Mouse (Mus musculus): Measurements from ENCODE around the gene Lasp1. TPM values are rescaled to one million over a fixed set of nuclear protein-coding genes. Genes with fewer than 3 reads are reported as not detected.
"Not testable (repeated sequence)": the region's sequence is repeated elsewhere in the genome, so short reads cannot be mapped to it uniquely, and the experiment has no call there.

Lasp1 gene
- polyA plus RNA-seq, 1 experiment from 2014 or later, result 114 TPM

GRCm38 (mm10) chr11:97836541-97836940 lies 37.7 kb downstream of the Lasp1 start:
- no peaks in the 10 kb centered on the region for H3K27me3 ChIP-seq (ENCODE audit: control insufficient read depth, insufficient read depth, low read length)
- H3K4me3 ChIP-seq (replicated peaks; ENCODE audit: low read depth, low read length), result no peak overlapping the region
- no peak for ATAC-seq (ENCODE audit: low FRiP score, low TSS enrichment)
- no peak overlapping the region for H3K4me2 ChIP-seq (ENCODE audit: low read length)
- H3K9me3 ChIP-seq (ENCODE audit: control insufficient read depth, low read length), result no peaks in the 10 kb centered on the region
- H3K9ac ChIP-seq (replicated peaks; ENCODE audit: low read length), result no peak overlapping the region
- WGBS, result 62% methylated on average over 8 of the region's 8 CpGs
- peaks cover 56% of the 10 kb centered on the region for H3K36me3 ChIP-seq (ENCODE audit: control insufficient read depth, insufficient read depth, low read length)
- H3K27ac ChIP-seq (replicated peaks; ENCODE audit: low read depth, low read length), result no peak overlapping the region
- peaks cover 7% of the 10 kb centered on the region for H3K4me1 ChIP-seq (ENCODE audit: control insufficient read depth, insufficient read depth, low read length)
- no peak for DNase-seq

GRCm38 (mm10) chr11:97837051-97837450 lies 38.3 kb downstream of the Lasp1 start:
- not testable (repeated sequence) for H3K9me3 ChIP-seq (ENCODE audit: control insufficient read depth, low read length); H3K4me3 ChIP-seq (replicated peaks; ENCODE audit: low read depth, low read length); H3K27ac ChIP-seq (replicated peaks; ENCODE audit: low read depth, low read length); H3K4me2 ChIP-seq (ENCODE audit: low read length); H3K27me3 ChIP-seq (ENCODE audit: control insufficient read depth, insufficient read depth, low read length); ATAC-seq (ENCODE audit: low FRiP score, low TSS enrichment); DNase-seq; H3K9ac ChIP-seq (replicated peaks; ENCODE audit: low read length)
- Histone ChIP-seq H3K4me1 (ENCODE audit: control insufficient read depth, insufficient read depth, low read length) (peaks cover 11% of the 10 kb centered on the region), H3K36me3 (ENCODE audit: control insufficient read depth, insufficient read depth, low read length) (peaks cover 52% of the 10 kb centered on the region)
- 77% methylated on average over 9 of the region's 9 CpGs for WGBS

- peaks cover 46% of the 10 kb centered on the region for H3K36me3 ChIP-seq (ENCODE audit: control insufficient read depth, insufficient read depth, low read length)
Observed at GRCm38 (mm10) chr11:97837641-97838149, 38.9 kb downstream of the Lasp1 start.

GRCm38 (mm10) chr11:97838779-97839440 lies 40.1 kb downstream of the Lasp1 start:
- 41% methylated on average over 10 of the region's 10 CpGs for WGBS
- Histone ChIP-seq H3K36me3 (ENCODE audit: control insufficient read depth, insufficient read depth, low read length) (peaks cover 38% of the 10 kb centered on the region), H3K4me1 (ENCODE audit: control insufficient read depth, insufficient read depth, low read length) (peaks cover 16% of the 10 kb centered on the region), H3K27me3 (ENCODE audit: control insufficient read depth, insufficient read depth, low read length) (no peaks in the 10 kb centered on the region), H3K4me3 (replicated peaks; ENCODE audit: low read depth, low read length) (no peak overlapping the region), H3K9ac (replicated peaks; ENCODE audit: low read length) (0 out of 2 replicates have a peak overlapping the region, but pooled peaks have one; percentile 16), H3K27ac (replicated peaks; ENCODE audit: low read depth, low read length) (no peak overlapping the region), H3K9me3 (ENCODE audit: control insufficient read depth, low read length) (no peaks in the 10 kb centered on the region), H3K4me2 (ENCODE audit: low read length) (no peak overlapping the region)
- DNase-seq (no peak), ATAC-seq (ENCODE audit: low FRiP score, low TSS enrichment) (no peak)

More at GRCm38 (mm10) chr11:97837641-97838149, 38.9 kb downstream of the Lasp1 start:
- H3K4me1 ChIP-seq (ENCODE audit: control insufficient read depth, insufficient read depth, low read length), result peaks cover 16% of the 10 kb centered on the region
- no peak overlapping the region for H3K4me2 ChIP-seq (ENCODE audit: low read length)
- DNase-seq (no peak), ATAC-seq (ENCODE audit: low FRiP score, low TSS enrichment) (no peak)
- H3K27ac ChIP-seq (replicated peaks; ENCODE audit: low read depth, low read length), result no peak overlapping the region
- no peaks in the 10 kb centered on the region for H3K27me3 ChIP-seq (ENCODE audit: control insufficient read depth, insufficient read depth, low read length)
- H3K9ac ChIP-seq (replicated peaks; ENCODE audit: low read length), result no peak overlapping the region
- H3K9me3 ChIP-seq (ENCODE audit: control insufficient read depth, low read length), result no peaks in the 10 kb centered on the region
- 88% methylated on average over 7 of the region's 7 CpGs for WGBS
- no peak overlapping the region for H3K4me3 ChIP-seq (replicated peaks; ENCODE audit: low read depth, low read length)

GRCm38 (mm10) chr11:97839441-97840134 lies 40.8 kb downstream of the Lasp1 start:
- Histone ChIP-seq H3K9ac (replicated peaks; ENCODE audit: low read length) (0 out of 2 replicates have a peak overlapping the region, but pooled peaks have one; percentile 16), H3K36me3 (ENCODE audit: control insufficient read depth, insufficient read depth, low read length) (peaks cover 31% of the 10 kb centered on the region), H3K27me3 (ENCODE audit: control insufficient read depth, insufficient read depth, low read length) (no peaks in the 10 kb centered on the region), H3K9me3 (ENCODE audit: control insufficient read depth, low read length) (no peaks in the 10 kb centered on the region), H3K4me2 (ENCODE audit: low read length) (no peak overlapping the region; the same call in 1 of the 2 replicates), H3K4me3 (replicated peaks; ENCODE audit: low read depth, low read length) (no peak overlapping the region; the same call in 1 of the 2 replicates), H3K4me1 (ENCODE audit: control insufficient read depth, insufficient read depth, low read length) (peaks cover 16% of the 10 kb centered on the region), H3K27ac (replicated peaks; ENCODE audit: low read depth, low read length) (peak overlapping the region; percentile 92; the same call in 1 of the 2 replicates)
- ATAC-seq (ENCODE audit: low FRiP score, low TSS enrichment) (no peak), DNase-seq (no peak)
- WGBS, result 63% methylated on average over 11 of the region's 11 CpGs

GRCm38 (mm10) chr11:97840135-97840490 lies 41.3 kb downstream of the Lasp1 start:
- Histone ChIP-seq H3K27me3 (ENCODE audit: control insufficient read depth, insufficient read depth, low read length) (no peaks in the 10 kb centered on the region), H3K4me3 (replicated peaks; ENCODE audit: low read depth, low read length) (peak overlapping the region; percentile 57), H3K27ac (replicated peaks; ENCODE audit: low read depth, low read length) (peak overlapping the region; percentile 92), H3K9ac (replicated peaks; ENCODE audit: low read length) (peak overlapping the region; percentile 70), H3K4me2 (ENCODE audit: low read length) (peak overlapping the region; percentile 65), H3K4me1 (ENCODE audit: control insufficient read depth, insufficient read depth, low read length) (peaks cover 16% of the 10 kb centered on the region), H3K36me3 (ENCODE audit: control insufficient read depth, insufficient read depth, low read length) (peaks cover 26% of the 10 kb centered on the region), H3K9me3 (ENCODE audit: control insufficient read depth, low read length) (no peaks in the 10 kb centered on the region)
- ATAC-seq (ENCODE audit: low FRiP score, low TSS enrichment), result no peak
- WGBS, result 72% methylated on average over 2 of the region's 2 CpGs
- no peak for DNase-seq

GRCm38 (mm10) chr11:97840539-97840954 lies 41.7 kb downstream of the Lasp1 start, which contains the start of gene B230217C12Rik:
Gene B230217C12Rik (plus strand): TSS chr11:97840780.
- H3K4me3 ChIP-seq (replicated peaks; ENCODE audit: low read depth, low read length), result peak within 1 kb of the TSS; percentile 57
- WGBS, result 4% methylated on average over 6 of the region's 6 CpGs
- peak within 1 kb of the TSS; percentile 70 for H3K9ac ChIP-seq (replicated peaks; ENCODE audit: low read length)
- peaks cover 23% of the 10 kb centered on the region for H3K36me3 ChIP-seq (ENCODE audit: control insufficient read depth, insufficient read depth, low read length)
- peak within 1 kb of the TSS; percentile 92 for H3K27ac ChIP-seq (replicated peaks; ENCODE audit: low read depth, low read length)
- peaks cover 16% of the 10 kb centered on the region for H3K4me1 ChIP-seq (ENCODE audit: control insufficient read depth, insufficient read depth, low read length)
- DNase-seq (peak; percentile 82), ATAC-seq (ENCODE audit: low FRiP score, low TSS enrichment) (0 out of 2 replicates have a peak, but pooled peaks have one; percentile 48)
- H3K9me3 ChIP-seq (ENCODE audit: control insufficient read depth, low read length), result no peaks in the 10 kb centered on the region
- peak within 1 kb of the TSS; percentile 65 for H3K4me2 ChIP-seq (ENCODE audit: low read length)
- H3K27me3 ChIP-seq (ENCODE audit: control insufficient read depth, insufficient read depth, low read length), result no peaks in the 10 kb centered on the region

- Histone ChIP-seq H3K27ac (replicated peaks; ENCODE audit: low read depth, low read length) (peak overlapping the region; percentile 92), H3K36me3 (ENCODE audit: control insufficient read depth, insufficient read depth, low read length) (peaks cover 20% of the 10 kb centered on the region), H3K4me1 (ENCODE audit: control insufficient read depth, insufficient read depth, low read length) (peaks cover 16% of the 10 kb centered on the region), H3K27me3 (ENCODE audit: control insufficient read depth, insufficient read depth, low read length) (no peaks in the 10 kb centered on the region), H3K9ac (replicated peaks; ENCODE audit: low read length) (peak overlapping the region; percentile 70), H3K9me3 (ENCODE audit: control insufficient read depth, low read length) (no peaks in the 10 kb centered on the region), H3K4me3 (replicated peaks; ENCODE audit: low read depth, low read length) (peak overlapping the region; percentile 57), H3K4me2 (ENCODE audit: low read length) (peak overlapping the region; percentile 65)
- peak; percentile 92 for DNase-seq
- ATAC-seq (ENCODE audit: low FRiP score, low TSS enrichment), result peak; percentile 89
- WGBS, result under 1% methylated on average over 22 of the region's 22 CpGs
Observed at GRCm38 (mm10) chr11:97840991-97841661, 42.3 kb downstream of the Lasp1 start.
